ENCODE assay signal across 12 mouse cellular contexts in genomic region chr6:73644778-73645267, GRCm38 (mm10).
A peak's percentile ranks its signal among the peaks of the same experiment; 100 is the strongest.
DNase-seq lines count a peak whose midpoint lies in the region; ATAC-seq lines count a peak whose summit lies in the region.
"Had no signal": no experiment of that assay in that cellular context is flagged by ENCODE, and none has a peak within 500 bp of the region (broad histone marks: within the 10 kb centered on the region; RNA-seq: fewer than 3 reads in every experiment).

No protein-coding gene starts in this region.

- intact Hi-C loops in left cerebral cortex, postnatal 36 days (cut with DNase I) = no loop called here

- H3K4me3 ChIP-seq in midbrain, embryonic 11.5 days (ENCODE audit: low read depth, low read length) = no peak overlapping the region
- H3K4me3 ChIP-seq in midbrain, embryonic 10.5 days = no peak overlapping the region
- no peak overlapping the region for H3K4me3 ChIP-seq in hindbrain, embryonic 16.5 days (ENCODE audit: low read length)
- no peak overlapping the region for H3K4me3 ChIP-seq in intestine, embryonic 15.5 days (replicated peaks)
- no peak overlapping the region for H3K4me3 ChIP-seq in heart, embryonic 10.5 days
- H3K4me3 ChIP-seq: limb, embryonic 13.5 days had no signal

- no peak overlapping the region for H3K4me2 ChIP-seq in midbrain, embryonic 11.5 days
- H3K4me2 ChIP-seq in hindbrain, embryonic 16.5 days (ENCODE audit: low read length) = no peak overlapping the region
- H3K4me2 ChIP-seq in intestine, embryonic 15.5 days (replicated peaks) = no peak overlapping the region
- H3K4me2 ChIP-seq: limb, embryonic 13.5 days had no signal

- no peak overlapping the region for H3K27ac ChIP-seq in midbrain, embryonic 11.5 days (ENCODE audit: low read depth, low read length)
- H3K27ac ChIP-seq in midbrain, embryonic 10.5 days (replicated peaks) = no peak overlapping the region
- no peak overlapping the region for H3K27ac ChIP-seq in hindbrain, embryonic 16.5 days (ENCODE audit: low read depth, low read length)
- H3K27ac ChIP-seq in intestine, embryonic 15.5 days = no peak overlapping the region
- no peak overlapping the region for H3K27ac ChIP-seq in heart, embryonic 10.5 days
- H3K27ac ChIP-seq: limb, embryonic 13.5 days; macrophage; stomach, postnatal 0 days had no signal

- H3K36me3 ChIP-seq in midbrain, embryonic 11.5 days (ENCODE audit: control insufficient read depth, insufficient read depth, low read length) = no peaks in the 10 kb centered on the region
- H3K36me3 ChIP-seq in midbrain, embryonic 10.5 days = no peaks in the 10 kb centered on the region
- no peaks in the 10 kb centered on the region for H3K36me3 ChIP-seq in hindbrain, embryonic 16.5 days (ENCODE audit: control insufficient read depth, insufficient read depth, low read length)
- no peaks in the 10 kb centered on the region for H3K36me3 ChIP-seq in intestine, embryonic 15.5 days
- no peaks in the 10 kb centered on the region for H3K36me3 ChIP-seq in heart, embryonic 10.5 days
- H3K36me3 ChIP-seq: limb, embryonic 13.5 days had no signal

- no peak overlapping the region for H3K9ac ChIP-seq in midbrain, embryonic 11.5 days (ENCODE audit: low read length)
- no peak overlapping the region for H3K9ac ChIP-seq in hindbrain, embryonic 16.5 days (ENCODE audit: low read depth, low read length)
- H3K9ac ChIP-seq in intestine, embryonic 15.5 days = no peak overlapping the region
- H3K9ac ChIP-seq: limb, embryonic 13.5 days had no signal

- H3K27me3 ChIP-seq in midbrain, embryonic 11.5 days (ENCODE audit: control insufficient read depth, insufficient read depth, low read length) = no peaks in the 10 kb centered on the region
- H3K27me3 ChIP-seq in midbrain, embryonic 10.5 days (ENCODE audit: low read depth, poor library complexity, severe bottlenecking) = no peaks in the 10 kb centered on the region
- H3K27me3 ChIP-seq in hindbrain, embryonic 16.5 days (replicated peaks; ENCODE audit: control insufficient read depth, insufficient read depth, low read length) = no peaks in the 10 kb centered on the region
- no peaks in the 10 kb centered on the region for H3K27me3 ChIP-seq in intestine, embryonic 15.5 days (replicated peaks)
- H3K27me3 ChIP-seq in heart, embryonic 10.5 days (ENCODE audit: insufficient read depth, poor library complexity, severe bottlenecking) = no peaks in the 10 kb centered on the region
- H3K27me3 ChIP-seq: limb, embryonic 13.5 days had no signal

- WGBS in midbrain, embryonic 11.5 days = 52% methylated on average over 2 of the region's 2 CpGs
- WGBS in midbrain, embryonic 10.5 days = 65% methylated on average over 2 of the region's 2 CpGs
- 36% methylated on average over 2 of the region's 2 CpGs for WGBS in hindbrain, embryonic 16.5 days
- 65% methylated on average over 2 of the region's 2 CpGs for WGBS in intestine, embryonic 15.5 days
- 48% methylated on average over 2 of the region's 2 CpGs for WGBS in heart, embryonic 10.5 days

- peak; percentile 64; the same call in 1 of the 2 replicates for ATAC-seq in midbrain, embryonic 11.5 days (ENCODE audit: low FRiP score)
- ATAC-seq in hindbrain, embryonic 16.5 days = peak; percentile 87
- ATAC-seq in intestine, embryonic 15.5 days = no peak
- ATAC-seq: activated CD4-positive, CD25-positive, alpha-beta regulatory T cell, adult 4 months had no signal

- H3K4me1 ChIP-seq in midbrain, embryonic 11.5 days (ENCODE audit: control insufficient read depth, insufficient read depth, low read length) = no peaks in the 10 kb centered on the region
- no peaks in the 10 kb centered on the region for H3K4me1 ChIP-seq in midbrain, embryonic 10.5 days
- no peaks in the 10 kb centered on the region for H3K4me1 ChIP-seq in hindbrain, embryonic 16.5 days (ENCODE audit: control insufficient read depth, insufficient read depth, low read depth, low read length)
- H3K4me1 ChIP-seq in intestine, embryonic 15.5 days (replicated peaks) = no peaks in the 10 kb centered on the region
- H3K4me1 ChIP-seq in heart, embryonic 10.5 days = no peaks in the 10 kb centered on the region
- H3K4me1 ChIP-seq: limb, embryonic 13.5 days had no signal

- H3K9me3 ChIP-seq in midbrain, embryonic 11.5 days (ENCODE audit: control insufficient read depth, low read length) = no peaks in the 10 kb centered on the region
- H3K9me3 ChIP-seq in midbrain, embryonic 10.5 days (replicated peaks) = no peaks in the 10 kb centered on the region
- H3K9me3 ChIP-seq in hindbrain, embryonic 16.5 days (ENCODE audit: control insufficient read depth, low read length) = no peaks in the 10 kb centered on the region
- no peaks in the 10 kb centered on the region for H3K9me3 ChIP-seq in intestine, embryonic 15.5 days
- no peaks in the 10 kb centered on the region for H3K9me3 ChIP-seq in heart, embryonic 10.5 days
- H3K9me3 ChIP-seq: limb, embryonic 13.5 days had no signal

- DNase-seq in midbrain, embryonic 11.5 days (ENCODE audit: low spot score, missing footprints) = no peak
- no peak for DNase-seq in midbrain, embryonic 10.5 days (ENCODE audit: low spot score)
- DNase-seq in left cerebral cortex, postnatal 36 days (ENCODE audit: low spot score in 2 of 2) = peak; percentile 37 to 53
- no peak for DNase-seq in testis, postnatal 10 days (ENCODE audit: low spot score)
- DNase-seq in testis, postnatal 14 days (ENCODE audit: low spot score) = no peak
- DNase-seq in heart, embryonic 10.5 days (ENCODE audit: low spot score) = no peak

Comparison
In these comparisons a context has a peak if more than half of its experiments do, and no peak if none do; other contexts are left out.
1. DNase-seq: peak in left cerebral cortex, postnatal 36 days (2 of 2); none in midbrain, embryonic 11.5 days (single experiment), midbrain, embryonic 10.5 days (single experiment), testis, postnatal 10 days (single experiment), testis, postnatal 14 days (single experiment) and heart, embryonic 10.5 days (single experiment).